Mouse (Mus musculus) cerebellum, adult 2 months (tissue): ENCODE data around the gene Defb25. TPM values are rescaled to one million over a fixed set of nuclear protein-coding genes. Genes with fewer than 3 reads are reported as not detected.
A peak's percentile ranks its signal among the peaks of the same experiment; 100 is the strongest.

Experiments used
- DNase-seq, 2 experiments: peaks; one replicate each; pipeline ENCODE4 v3.0.0; 2021
- H3K27ac ChIP-seq: fragments of 200-500 bp; 2 replicates; pipeline ENCODE4 v1.5.1; 2012; ENCODE audit warnings: low read length, control low read depth, inconsistent platforms; ENCODE audit not compliant: insufficient read depth
- H3K27me3 ChIP-seq: fragments of 200-500 bp; 2 replicates; pipeline ENCODE4 v1.6.1; 2012; ENCODE audit warnings: inconsistent platforms, mild to moderate bottlenecking, low read length, moderate library complexity; ENCODE audit not compliant: control insufficient read depth, insufficient read depth
- H3K4me1 ChIP-seq: fragments of 200-500 bp; 2 replicates; pipeline ENCODE4 v1.6.1; 2011; ENCODE audit warnings: low read length; ENCODE audit not compliant: control insufficient read depth, insufficient read depth
- H3K4me3 ChIP-seq: fragments of 200-500 bp; replicated peaks from 2 replicates; pipeline ENCODE3; 2011; ENCODE audit warnings: mild to moderate bottlenecking, low read depth, low read length, control low read depth; ENCODE audit not compliant: insufficient read depth
- CTCF ChIP-seq: fragments of 200-500 bp; IDR thresholded peaks from 2 replicates; pipeline ENCODE4 v1.5.1; 2011; ENCODE audit warnings: low read depth, mild to moderate bottlenecking, control low read depth, low read length, moderate library complexity, borderline replicate concordance; ENCODE audit not compliant: insufficient read depth
- POLR2A ChIP-seq: fragments of 200-500 bp; IDR thresholded peaks from 2 replicates; pipeline ENCODE4 v1.6.1; 2011; ENCODE audit warnings: low read length, control low read depth, borderline replicate concordance; ENCODE audit not compliant: insufficient read depth
- WGBS: fragments of 180-500 bp; shearing (Covaris S2); methylation state at CpG from one replicate; pipeline ENCODE4 v1.1.7; 2018; 5-methylcytosine and 5-hydroxymethylcytosine counted together
- polyA plus RNA-seq: library from polyadenylated mRNA; depleted of rRNA; stranded (reverse); fragments of >200 nt; gene quantifications from 2 replicates; pipeline ENCODE4 v1.2.3, GENCODE M21; 2012

Defb25 gene
- polyA plus RNA-seq, 1 experiment: not detected

- Histone ChIP-seq H3K4me1 (no peaks in the 10 kb centered on the region), H3K4me3 (no peak overlapping the region), H3K27me3 (no peaks in the 10 kb centered on the region), H3K27ac (no peak overlapping the region)
- TF ChIP-seq CTCF (no peak), POLR2A (no peak)
- no peak for DNase-seq
- 64% methylated on average over 10 of the region's 10 CpGs for WGBS
Measured at GRCm38 (mm10) chr2:152657398-152657797, 34.5 kb upstream of the Defb25 start.

GRCm38 (mm10) chr2:152653874-152654715, 31.2 kb upstream of the Defb25 start:
- 37% methylated on average over 14 of the region's 14 CpGs for WGBS
- TF ChIP-seq POLR2A (no peak), CTCF (no peak)
- no peak overlapping the region for H3K4me3 ChIP-seq
- H3K4me1 ChIP-seq: no peaks in the 10 kb centered on the region
- DNase-seq: peak in 1 of 2 experiments; percentile 6
- no peak overlapping the region for H3K27ac ChIP-seq
- H3K27me3 ChIP-seq: no peaks in the 10 kb centered on the region

GRCm38 (mm10) chr2:152652901-152653620, 30.2 kb upstream of the Defb25 start:
- Histone ChIP-seq H3K27me3 (no peaks in the 10 kb centered on the region), H3K4me1 (no peaks in the 10 kb centered on the region), H3K4me3 (no peak overlapping the region), H3K27ac (no peak overlapping the region)
- TF ChIP-seq POLR2A (no peak), CTCF (no peak)
- DNase-seq: peak in 1 of 2 experiments; percentile 6
- WGBS: 32% methylated on average over 10 of the region's 10 CpGs

- Histone ChIP-seq H3K4me1 (no peaks in the 10 kb centered on the region), H3K4me3 (no peak overlapping the region), H3K27me3 (no peaks in the 10 kb centered on the region), H3K27ac (no peak overlapping the region)
- no peak for DNase-seq
- 22% methylated on average over 11 of the region's 11 CpGs for WGBS
- TF ChIP-seq POLR2A (no peak), CTCF (no peak)
Measured at GRCm38 (mm10) chr2:152639406-152640113, 16.7 kb upstream of the Defb25 start.

- WGBS: 63% methylated on average over 6 of the region's 6 CpGs
- TF ChIP-seq CTCF: no peak
- no peak for TF ChIP-seq POLR2A
- no peak overlapping the region for H3K27ac ChIP-seq
- no peaks in the 10 kb centered on the region for H3K4me1 ChIP-seq
- no peaks in the 10 kb centered on the region for H3K27me3 ChIP-seq
- no peak for DNase-seq
- H3K4me3 ChIP-seq: no peak overlapping the region
Measured at GRCm38 (mm10) chr2:152638865-152639264, 16.0 kb upstream of the Defb25 start.

- TF ChIP-seq CTCF: no peak
- TF ChIP-seq POLR2A: no peak
- Histone ChIP-seq H3K4me3 (no peak overlapping the region), H3K27me3 (no peaks in the 10 kb centered on the region), H3K4me1 (no peaks in the 10 kb centered on the region), H3K27ac (no peak overlapping the region)
- WGBS: 93% methylated on average over 4 of the region's 4 CpGs
- DNase-seq: no peak
Measured at GRCm38 (mm10) chr2:152637381-152637780, 14.5 kb upstream of the Defb25 start.

- 18% methylated on average over 6 of the region's 6 CpGs for WGBS
- Histone ChIP-seq H3K4me3 (no peak overlapping the region), H3K27ac (no peak overlapping the region), H3K27me3 (no peaks in the 10 kb centered on the region), H3K4me1 (no peaks in the 10 kb centered on the region)
- DNase-seq: no peak
- no peak for TF ChIP-seq CTCF
- no peak for TF ChIP-seq POLR2A
Measured at GRCm38 (mm10) chr2:152637006-152637322, 14.1 kb upstream of the Defb25 start.
